Mouse (Mus musculus): ENCODE results near the gene Zbtb45. TPM values are rescaled to one million over a fixed set of nuclear protein-coding genes. Genes with fewer than 3 reads are reported as not detected.

The Zbtb45 gene
- 22.6 and 22.9 TPM in 2 replicates for polyA plus RNA-seq (2014; fragmentation: Nextera tagmentation; extraction: Ambion mirVana)

DNA sequence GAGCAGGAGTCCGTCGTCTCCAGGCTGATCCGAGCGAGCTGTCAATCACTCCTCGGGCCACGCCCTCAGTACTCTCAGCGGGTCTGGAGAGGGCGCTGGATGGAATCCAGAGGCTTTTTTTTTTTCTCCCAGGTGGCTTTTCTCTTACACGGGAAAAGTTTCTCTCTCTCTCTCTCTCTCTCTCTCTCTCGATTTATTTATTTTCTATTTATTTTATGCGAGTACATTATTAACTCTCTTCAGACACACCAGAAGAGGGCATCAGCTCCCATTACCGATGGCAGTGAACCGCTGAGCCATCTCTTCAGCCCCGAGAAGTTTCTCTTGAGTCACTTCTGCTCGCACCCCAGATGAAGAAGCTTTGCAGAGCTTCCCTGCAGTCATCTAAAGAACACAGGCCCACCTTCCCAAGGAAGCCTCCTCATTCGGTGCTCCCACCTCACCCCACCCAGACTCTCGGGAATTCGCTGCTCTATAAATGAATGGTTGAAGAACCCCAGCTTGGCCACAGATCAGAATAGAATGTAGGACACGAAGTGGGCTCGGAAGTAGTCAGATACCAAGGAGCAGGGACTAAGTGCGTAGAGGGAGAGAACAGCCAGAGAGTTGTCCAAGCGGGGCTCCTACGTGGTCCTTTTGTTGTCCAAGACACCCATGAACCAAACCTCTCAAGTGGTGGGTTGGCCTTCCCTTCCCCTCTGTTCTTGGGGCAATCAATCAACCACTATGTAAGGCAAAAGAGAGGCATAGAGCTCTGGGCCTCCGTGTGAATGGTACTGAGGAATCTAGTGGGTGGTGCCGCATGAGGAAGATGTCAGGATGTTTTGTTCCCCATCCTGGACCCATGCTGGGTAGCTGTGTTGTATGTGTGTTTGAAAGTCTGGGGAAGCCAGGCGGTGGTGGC lies at the start of gene Zbtb45:
Gene Zbtb45, minus strand, starts transcription at position 30 of the 904 bp plus-strand sequence.
- H3K36me3 ChIP-seq (replicated peaks; ENCODE audit: control insufficient read depth, insufficient read depth, low read depth, low read length), result peaks cover 6% of the 10 kb centered on the region; the same call in 1 of the 2 replicates
- H3K9me3 ChIP-seq (replicated peaks; ENCODE audit: control insufficient read depth, low read length), result no peaks in the 10 kb centered on the region
- H3K4me3 ChIP-seq (ENCODE audit: low read depth, low read length), result peak within 1 kb of the TSS; percentile 62
- H3K9ac ChIP-seq (replicated peaks; ENCODE audit: low read length), result peak within 1 kb of the TSS; percentile 90
- DNase-seq (ENCODE audit: low spot score) (no peak), ATAC-seq (replicated peaks; ENCODE audit: insufficient number of reproducible peaks, low FRiP score, low TSS enrichment, low read depth) (no peak)
- H3K27ac ChIP-seq (replicated peaks; ENCODE audit: low read depth, low read length), result peak within 1 kb of the TSS; percentile 95
- WGBS, result 20% methylated on average over 26 of the region's 26 CpGs
- H3K4me1 ChIP-seq (ENCODE audit: control insufficient read depth, insufficient read depth, low read length), result no peaks in the 10 kb centered on the region
- peak within 1 kb of the TSS; percentile 83 for H3K4me2 ChIP-seq (ENCODE audit: low read depth, low read length)
- H3K27me3 ChIP-seq (ENCODE audit: control insufficient read depth, insufficient read depth, low read length), result peaks cover 4% of the 10 kb centered on the region; the same call in 1 of the 2 replicates

DNA sequence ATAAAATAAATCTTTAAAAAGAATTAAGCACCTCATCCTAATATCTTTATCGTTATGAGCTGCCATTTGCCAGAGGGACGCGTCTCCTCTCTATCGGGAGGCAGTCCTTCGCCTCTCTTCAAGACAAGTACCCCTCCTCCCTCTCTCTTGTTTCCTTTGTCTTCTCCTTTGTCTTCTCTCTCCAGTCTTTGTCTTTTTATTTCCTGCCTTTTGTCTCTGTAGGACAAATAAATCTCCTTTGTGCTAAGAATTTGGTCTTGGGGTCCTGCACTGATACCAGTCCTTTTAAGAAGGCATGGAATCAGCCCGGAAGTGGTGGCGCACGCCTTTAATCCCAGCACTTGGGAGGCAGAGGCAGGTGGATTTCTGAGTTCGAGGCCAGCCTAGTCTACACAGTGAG lies 49.7 kb upstream of the Zbtb45 start:
- DNase-seq (ENCODE audit: low spot score) (no peak), ATAC-seq (replicated peaks; ENCODE audit: insufficient number of reproducible peaks, low FRiP score, low TSS enrichment, low read depth) (no peak)
- Histone ChIP-seq H3K4me1 (ENCODE audit: control insufficient read depth, insufficient read depth, low read length) (no peaks in the 10 kb centered on the region), H3K4me3 (ENCODE audit: low read depth, low read length) (no peak overlapping the region), H3K9ac (replicated peaks; ENCODE audit: low read length) (no peak overlapping the region), H3K4me2 (ENCODE audit: low read depth, low read length) (no peak overlapping the region), H3K27ac (replicated peaks; ENCODE audit: low read depth, low read length) (no peak overlapping the region), H3K27me3 (ENCODE audit: control insufficient read depth, insufficient read depth, low read length) (no peaks in the 10 kb centered on the region), H3K9me3 (replicated peaks; ENCODE audit: control insufficient read depth, low read length) (no peaks in the 10 kb centered on the region), H3K36me3 (replicated peaks; ENCODE audit: control insufficient read depth, insufficient read depth, low read depth, low read length) (no peaks in the 10 kb centered on the region)
- 92% methylated on average over 9 of the region's 9 CpGs for WGBS

GRCm38 (mm10) chr7:13056913-13057700 lies 47.3 kb upstream of the Zbtb45 start:
- H3K4me3 ChIP-seq (ENCODE audit: low read depth, low read length), result no peak overlapping the region
- WGBS, result 60% methylated on average over 8 of the region's 8 CpGs
- DNase-seq (ENCODE audit: low spot score), result no peak

DNA sequence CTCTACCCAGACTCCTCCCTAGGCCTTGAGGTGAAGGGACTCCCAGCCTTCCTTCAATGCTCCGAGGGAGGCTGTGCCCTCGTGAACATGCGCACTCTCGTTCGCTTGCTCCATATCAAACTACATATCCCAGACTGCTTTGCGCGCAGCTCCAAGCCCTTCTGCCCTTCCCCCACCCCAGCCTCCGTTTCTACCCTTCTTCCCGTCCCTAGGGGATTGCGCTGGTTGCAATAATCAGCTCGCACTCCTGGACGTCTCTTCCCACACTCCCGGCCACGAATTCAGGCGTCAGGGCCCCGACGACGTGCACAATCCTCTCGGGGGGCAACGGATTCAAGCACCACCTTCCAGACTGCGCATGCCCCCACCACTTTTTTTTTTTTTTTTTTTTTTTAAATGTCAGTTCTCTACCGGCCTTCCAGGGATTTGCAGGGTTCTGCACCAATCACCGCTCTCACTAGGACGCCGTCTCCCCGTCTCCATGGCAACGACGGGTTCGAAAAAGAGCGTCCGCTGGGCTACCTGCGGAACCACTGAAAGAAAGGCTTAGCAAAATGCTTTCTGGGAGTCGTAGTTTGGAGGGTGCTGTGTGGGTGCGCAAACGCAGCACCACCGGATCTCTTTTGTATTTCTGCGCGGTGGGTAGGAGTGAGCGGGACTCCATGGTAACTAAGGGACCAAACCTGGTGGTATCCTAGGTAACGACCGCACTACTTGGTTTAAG lies 44.6 kb upstream of the Zbtb45 start, which contains the start of gene Mzf1:
Gene Mzf1, minus strand, starts transcription at position 478 of the 724 bp plus-strand sequence.
- Histone ChIP-seq H3K4me2 (ENCODE audit: low read depth, low read length) (peak within 1 kb of the TSS; percentile 53), H3K9ac (replicated peaks; ENCODE audit: low read length) (peak within 1 kb of the TSS; percentile 76), H3K27ac (replicated peaks; ENCODE audit: low read depth, low read length) (peak within 1 kb of the TSS; percentile 73; the same call in 1 of the 2 replicates), H3K4me1 (ENCODE audit: control insufficient read depth, insufficient read depth, low read length) (no peaks in the 10 kb centered on the region), H3K9me3 (replicated peaks; ENCODE audit: control insufficient read depth, low read length) (no peaks in the 10 kb centered on the region), H3K4me3 (ENCODE audit: low read depth, low read length) (peak within 1 kb of the TSS; percentile 65), H3K27me3 (ENCODE audit: control insufficient read depth, insufficient read depth, low read length) (no peaks in the 10 kb centered on the region), H3K36me3 (replicated peaks; ENCODE audit: control insufficient read depth, insufficient read depth, low read depth, low read length) (no peaks in the 10 kb centered on the region)
- peak; percentile 95 for ATAC-seq (replicated peaks; ENCODE audit: insufficient number of reproducible peaks, low FRiP score, low TSS enrichment, low read depth)
- peak; percentile 100 for DNase-seq (ENCODE audit: low spot score)
- WGBS, result under 1% methylated on average over 41 of the region's 41 CpGs

More at GRCm38 (mm10) chr7:13056913-13057700, 47.3 kb upstream of the Zbtb45 start:
- no peak for ATAC-seq (replicated peaks; ENCODE audit: insufficient number of reproducible peaks, low FRiP score, low TSS enrichment, low read depth)
- H3K27ac ChIP-seq (replicated peaks; ENCODE audit: low read depth, low read length), result no peak overlapping the region
- no peak overlapping the region for H3K4me2 ChIP-seq (ENCODE audit: low read depth, low read length)
- no peaks in the 10 kb centered on the region for H3K36me3 ChIP-seq (replicated peaks; ENCODE audit: control insufficient read depth, insufficient read depth, low read depth, low read length)
- no peaks in the 10 kb centered on the region for H3K9me3 ChIP-seq (replicated peaks; ENCODE audit: control insufficient read depth, low read length)
- H3K9ac ChIP-seq (replicated peaks; ENCODE audit: low read length), result no peak overlapping the region
- no peaks in the 10 kb centered on the region for H3K4me1 ChIP-seq (ENCODE audit: control insufficient read depth, insufficient read depth, low read length)
- no peaks in the 10 kb centered on the region for H3K27me3 ChIP-seq (ENCODE audit: control insufficient read depth, insufficient read depth, low read length)

GRCm38 (mm10) chr7:13053961-13054286 lies 44.1 kb upstream of the Zbtb45 start:
- DNase-seq (ENCODE audit: low spot score) (no peak), ATAC-seq (replicated peaks; ENCODE audit: insufficient number of reproducible peaks, low FRiP score, low TSS enrichment, low read depth) (no peak)
- Histone ChIP-seq H3K9me3 (replicated peaks; ENCODE audit: control insufficient read depth, low read length) (no peaks in the 10 kb centered on the region), H3K9ac (replicated peaks; ENCODE audit: low read length) (peak overlapping the region; percentile 76), H3K4me3 (ENCODE audit: low read depth, low read length) (peak overlapping the region; percentile 65), H3K36me3 (replicated peaks; ENCODE audit: control insufficient read depth, insufficient read depth, low read depth, low read length) (no peaks in the 10 kb centered on the region), H3K27me3 (ENCODE audit: control insufficient read depth, insufficient read depth, low read length) (no peaks in the 10 kb centered on the region), H3K27ac (replicated peaks; ENCODE audit: low read depth, low read length) (no peak overlapping the region), H3K4me1 (ENCODE audit: control insufficient read depth, insufficient read depth, low read length) (no peaks in the 10 kb centered on the region), H3K4me2 (ENCODE audit: low read depth, low read length) (peak overlapping the region; percentile 41)
- WGBS, result 1% methylated on average over 15 of the region's 15 CpGs

DNA sequence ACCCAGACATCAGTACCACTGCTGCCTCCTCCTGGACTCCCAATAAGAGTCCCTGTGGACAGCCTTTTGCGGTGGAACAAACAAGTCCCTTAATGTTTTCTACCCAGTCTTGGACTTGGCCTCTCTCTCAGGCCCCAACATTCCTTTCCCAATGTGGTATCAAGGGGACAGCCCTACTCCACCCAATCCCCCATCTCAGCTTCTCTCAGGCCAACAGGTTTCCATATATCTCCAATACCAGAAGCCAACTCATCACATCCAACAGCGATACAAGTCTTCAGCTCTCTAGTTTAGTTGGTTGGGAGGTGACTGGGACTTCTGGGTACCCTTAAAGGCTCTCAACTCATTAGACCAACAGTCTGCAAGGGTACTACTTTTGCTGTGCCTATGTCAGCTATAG lies 43.7 kb upstream of the Zbtb45 start:
- Histone ChIP-seq H3K27ac (replicated peaks; ENCODE audit: low read depth, low read length) (no peak overlapping the region), H3K4me1 (ENCODE audit: control insufficient read depth, insufficient read depth, low read length) (no peaks in the 10 kb centered on the region), H3K27me3 (ENCODE audit: control insufficient read depth, insufficient read depth, low read length) (no peaks in the 10 kb centered on the region), H3K9me3 (replicated peaks; ENCODE audit: control insufficient read depth, low read length) (no peaks in the 10 kb centered on the region), H3K36me3 (replicated peaks; ENCODE audit: control insufficient read depth, insufficient read depth, low read depth, low read length) (no peaks in the 10 kb centered on the region), H3K4me3 (ENCODE audit: low read depth, low read length) (no peak overlapping the region), H3K4me2 (ENCODE audit: low read depth, low read length) (peak overlapping the region; percentile 41; the same call in 1 of the 2 replicates), H3K9ac (replicated peaks; ENCODE audit: low read length) (no peak overlapping the region)
- ATAC-seq (replicated peaks; ENCODE audit: insufficient number of reproducible peaks, low FRiP score, low TSS enrichment, low read depth), result no peak
- WGBS, result 89% methylated on average over 2 of the region's 2 CpGs
- DNase-seq (ENCODE audit: low spot score), result no peak

- no peaks in the 10 kb centered on the region for H3K9me3 ChIP-seq (replicated peaks; ENCODE audit: control insufficient read depth, low read length)
- no peaks in the 10 kb centered on the region for H3K27me3 ChIP-seq (ENCODE audit: control insufficient read depth, insufficient read depth, low read length)
- no peak overlapping the region for H3K4me2 ChIP-seq (ENCODE audit: low read depth, low read length)
- no peaks in the 10 kb centered on the region for H3K4me1 ChIP-seq (ENCODE audit: control insufficient read depth, insufficient read depth, low read length)
- no peak overlapping the region for H3K27ac ChIP-seq (replicated peaks; ENCODE audit: low read depth, low read length)
- H3K4me3 ChIP-seq (ENCODE audit: low read depth, low read length), result no peak overlapping the region
- no peaks in the 10 kb centered on the region for H3K36me3 ChIP-seq (replicated peaks; ENCODE audit: control insufficient read depth, insufficient read depth, low read depth, low read length)
- H3K9ac ChIP-seq (replicated peaks; ENCODE audit: low read length), result no peak overlapping the region
- ATAC-seq (replicated peaks; ENCODE audit: insufficient number of reproducible peaks, low FRiP score, low TSS enrichment, low read depth) (no peak), DNase-seq (ENCODE audit: low spot score) (no peak)
- WGBS, result 89% methylated on average over 13 of the region's 13 CpGs
These were observed 43.2 kb upstream of the Zbtb45 start for GRCm38 (mm10) chr7:13053001-13053400.

Data from embryonic facial prominence, embryonic 11.5 days (tissue).